Mouse (Mus musculus) cortical plate, adult 2 months (tissue): ENCODE measurements at regions not wholly inside any gene's neighbourhood (a gene's known extent, or its start where the extent isn't known, plus 50 kb on each side); places are given as distances from the start of the nearest gene placed in this dataset.

Source experiments
- H3K27ac ChIP-seq: fragments of 200-500 bp; 2 replicates; pipeline ENCODE4 v1.5.1; 2012; ENCODE audit warnings: low read length, control low read depth, inconsistent platforms; ENCODE audit not compliant: insufficient read depth
- H3K4me1 ChIP-seq: fragments of 200-500 bp; 2 replicates; pipeline ENCODE4 v1.6.1; 2011; ENCODE audit warnings: low read length; ENCODE audit not compliant: control insufficient read depth, insufficient read depth
- H3K4me3 ChIP-seq: fragments of 200-500 bp; 2 replicates; pipeline ENCODE4 v1.5.1; 2011; ENCODE audit warnings: mild to moderate bottlenecking, low read length, control low read depth; ENCODE audit not compliant: insufficient read depth
- CTCF ChIP-seq: fragments of 200-500 bp; IDR thresholded peaks from 2 replicates; pipeline ENCODE4 v1.5.1; 2011; ENCODE audit warnings: mild to moderate bottlenecking, control low read depth, low read length; ENCODE audit not compliant: insufficient read depth; ENCODE audit errors: extremely low read depth
- POLR2A ChIP-seq: fragments of 200-500 bp; IDR thresholded peaks from 2 replicates; pipeline ENCODE4 v1.6.1; 2011; ENCODE audit warnings: mild to moderate bottlenecking, low read length, control low read depth; ENCODE audit not compliant: insufficient read depth; ENCODE audit errors: extremely low read depth

DNA sequence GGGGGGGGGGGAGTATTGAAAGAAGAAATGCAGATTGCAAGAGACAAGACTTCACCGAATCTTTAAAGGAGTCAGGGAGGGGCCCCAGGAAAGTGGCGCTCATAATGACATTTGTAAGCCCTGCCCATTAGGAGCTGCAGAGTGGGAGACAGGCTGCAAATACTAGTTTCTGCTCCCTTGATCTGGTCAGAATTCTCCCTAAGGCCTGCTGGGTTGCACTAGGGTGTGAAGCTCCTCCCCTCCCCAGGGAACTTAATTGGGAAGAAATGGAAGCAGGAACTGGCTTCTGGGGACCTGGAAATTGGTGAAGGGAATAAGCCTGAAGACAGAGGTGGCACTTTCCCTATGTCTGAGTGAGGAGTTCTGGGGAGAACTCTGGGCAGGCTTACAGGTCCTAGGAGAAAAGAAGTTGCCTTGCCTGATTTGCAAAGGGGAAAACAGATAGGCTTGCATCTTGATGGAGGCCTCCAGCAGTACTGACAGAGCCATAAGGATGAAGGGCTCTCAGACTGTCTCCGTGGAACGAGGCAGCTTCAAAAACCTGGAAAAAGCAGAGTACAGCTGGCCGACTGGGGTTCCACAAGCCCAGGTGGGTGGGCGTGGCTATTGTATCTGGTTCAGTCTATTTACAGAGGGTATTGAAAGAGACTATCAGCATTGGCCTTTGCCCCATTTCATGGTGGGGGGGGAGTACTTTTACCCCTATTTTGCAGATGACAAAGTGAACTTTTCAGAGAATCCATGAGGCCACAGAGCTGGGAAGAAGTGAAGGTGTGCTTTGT is 125.7 kb downstream of the Plpp3 start:
- Histone ChIP-seq H3K4me3 (no peak overlapping the region), H3K4me1 (peaks cover 2% of the 10 kb centered on the region; the same call in 1 of the 2 replicates), H3K27ac (no peak overlapping the region)
- TF ChIP-seq POLR2A (no peak), CTCF (no peak)

GRCm38 (mm10) chr4:105285431-105286013 is 128.4 kb downstream of the Plpp3 start:
- no peak for TF ChIP-seq POLR2A
- no peak for TF ChIP-seq CTCF
- no peak overlapping the region for H3K27ac ChIP-seq
- H3K4me1 ChIP-seq, result peaks cover 2% of the 10 kb centered on the region; the same call in 1 of the 2 replicates
- no peak overlapping the region for H3K4me3 ChIP-seq

DNA sequence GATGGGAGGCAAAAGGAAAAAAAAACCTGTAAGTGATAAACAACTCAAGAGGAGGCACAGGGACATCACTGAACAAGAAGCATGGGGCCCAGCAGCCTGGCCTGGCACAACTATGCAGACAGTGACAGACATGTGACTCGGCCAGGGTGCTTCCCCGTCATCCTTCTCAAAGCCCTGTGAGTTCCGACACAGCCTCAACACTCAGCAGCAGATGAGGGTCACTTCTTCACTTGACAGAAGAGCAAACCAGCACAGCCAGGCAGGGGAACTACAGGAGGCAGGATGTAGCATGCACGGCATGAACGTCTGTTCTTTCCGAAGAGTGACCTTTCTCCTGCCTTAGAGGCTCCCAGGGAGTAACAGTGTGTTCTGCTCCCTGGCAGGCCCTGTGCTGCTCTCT is 129.2 kb downstream of the Plpp3 start:
- Histone ChIP-seq H3K4me3 (no peak overlapping the region), H3K4me1 (peaks cover under 1% of the 10 kb centered on the region; the same call in 1 of the 2 replicates), H3K27ac (no peak overlapping the region)
- no peak for TF ChIP-seq POLR2A
- no peak for TF ChIP-seq CTCF

DNA sequence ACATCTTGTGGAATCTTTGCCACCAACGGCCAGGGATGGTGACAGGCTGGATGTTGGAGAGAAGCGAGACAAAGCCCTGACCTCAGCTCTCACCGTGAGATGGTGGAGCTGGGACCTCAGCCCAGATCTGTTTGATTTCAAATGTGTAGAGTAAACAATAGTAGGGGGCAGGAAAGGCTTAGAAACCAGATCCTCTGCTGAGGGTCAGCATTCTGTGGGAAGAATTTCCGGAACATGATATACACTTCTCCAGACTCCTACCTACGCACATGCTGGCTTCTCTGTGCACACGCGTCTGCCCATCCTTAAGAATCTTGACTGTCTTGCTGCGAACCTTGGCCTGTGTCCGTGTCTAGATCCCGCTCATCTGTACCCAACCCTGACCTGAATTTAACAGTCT is 129.7 kb downstream of the Plpp3 start:
- TF ChIP-seq CTCF (no peak), POLR2A (no peak)
- Histone ChIP-seq H3K27ac (no peak overlapping the region), H3K4me1 (no peaks in the 10 kb centered on the region), H3K4me3 (no peak overlapping the region)

DNA sequence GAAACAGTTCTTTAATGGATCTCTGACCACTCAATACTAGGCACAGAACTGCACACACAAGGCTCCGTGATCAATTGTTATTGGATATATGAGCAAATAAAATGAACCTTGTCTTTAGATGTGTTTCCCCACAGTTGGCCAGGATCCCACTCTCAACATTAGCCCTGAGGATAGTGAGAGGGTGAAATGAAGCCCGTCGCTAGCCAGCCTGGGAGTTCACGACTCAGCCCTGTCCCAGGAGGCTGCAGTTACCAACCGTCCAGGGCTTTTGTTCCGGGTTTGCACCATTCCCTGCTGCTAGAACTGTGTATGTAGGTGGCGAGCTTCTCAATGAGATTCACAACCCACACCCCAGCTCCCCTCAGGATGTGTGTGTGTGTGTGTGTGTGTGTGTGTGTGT is 130.3 kb downstream of the Plpp3 start:
- no peak for TF ChIP-seq POLR2A
- no peak for TF ChIP-seq CTCF
- no peak overlapping the region for H3K4me3 ChIP-seq
- H3K4me1 ChIP-seq, result no peaks in the 10 kb centered on the region
- no peak overlapping the region for H3K27ac ChIP-seq

DNA sequence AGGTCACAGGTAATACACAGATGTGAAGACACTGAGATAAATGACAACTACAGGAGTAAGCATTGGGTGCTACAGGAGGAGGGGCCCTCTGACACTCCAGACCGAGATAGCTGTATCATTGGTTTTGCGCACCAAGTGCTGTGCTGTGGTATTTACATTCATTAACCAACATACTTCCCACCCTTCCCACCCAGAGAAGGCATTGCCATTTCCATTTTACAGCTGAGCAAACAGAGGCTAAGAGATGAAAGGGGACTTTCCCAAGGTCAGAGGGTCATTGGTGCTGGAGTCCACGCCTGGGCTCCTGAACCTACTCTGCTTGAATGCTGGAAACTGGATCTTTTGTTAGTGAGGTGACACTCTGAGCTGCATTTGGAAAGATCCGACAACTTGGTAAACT is 132.5 kb downstream of the Plpp3 start:
- H3K27ac ChIP-seq, result no peak overlapping the region
- TF ChIP-seq POLR2A (no peak), CTCF (no peak)
- no peaks in the 10 kb centered on the region for H3K4me1 ChIP-seq
- H3K4me3 ChIP-seq, result no peak overlapping the region

DNA sequence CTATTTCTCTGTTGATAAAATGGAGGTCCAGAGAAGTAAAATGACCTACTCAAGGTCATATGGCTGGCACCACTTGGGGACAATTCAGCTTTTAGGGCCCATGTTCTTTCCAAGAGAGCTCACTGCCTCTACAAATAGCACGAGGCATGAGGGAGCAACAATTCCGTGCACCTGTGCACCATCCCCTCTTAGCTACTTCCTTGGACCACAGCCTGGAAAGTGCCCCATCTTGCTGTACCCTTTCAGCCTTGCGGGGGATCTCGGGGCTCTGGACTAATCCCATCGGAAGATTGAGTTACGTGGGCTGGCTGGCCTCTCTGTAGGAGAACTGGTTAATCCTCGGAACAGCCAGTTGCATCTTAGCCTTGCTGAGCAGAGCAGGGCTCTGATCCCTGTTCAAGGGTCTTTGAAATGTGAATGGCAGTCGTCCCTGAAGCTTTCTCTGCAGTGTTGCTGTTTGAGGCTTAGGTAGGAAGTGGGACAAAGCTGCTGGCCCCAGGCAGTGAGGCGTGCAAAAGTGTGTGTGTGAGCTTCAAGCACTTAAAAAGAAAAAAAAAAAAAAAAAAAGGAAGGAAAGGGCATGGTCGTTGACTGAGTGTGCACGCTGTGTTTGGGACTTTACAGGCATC is 133.8 kb downstream of the Plpp3 start:
- no peak overlapping the region for H3K27ac ChIP-seq

GRCm38 (mm10) chr4:105291503-105291902 is 134.4 kb downstream of the Plpp3 start:
- TF ChIP-seq POLR2A, result no peak
- TF ChIP-seq CTCF, result no peak
- no peak overlapping the region for H3K27ac ChIP-seq

More for the DNA sequence above, 133.8 kb downstream of the Plpp3 start:
- Histone ChIP-seq H3K4me1 (no peaks in the 10 kb centered on the region), H3K4me3 (no peak overlapping the region)
- TF ChIP-seq CTCF (no peak), POLR2A (no peak)

DNA sequence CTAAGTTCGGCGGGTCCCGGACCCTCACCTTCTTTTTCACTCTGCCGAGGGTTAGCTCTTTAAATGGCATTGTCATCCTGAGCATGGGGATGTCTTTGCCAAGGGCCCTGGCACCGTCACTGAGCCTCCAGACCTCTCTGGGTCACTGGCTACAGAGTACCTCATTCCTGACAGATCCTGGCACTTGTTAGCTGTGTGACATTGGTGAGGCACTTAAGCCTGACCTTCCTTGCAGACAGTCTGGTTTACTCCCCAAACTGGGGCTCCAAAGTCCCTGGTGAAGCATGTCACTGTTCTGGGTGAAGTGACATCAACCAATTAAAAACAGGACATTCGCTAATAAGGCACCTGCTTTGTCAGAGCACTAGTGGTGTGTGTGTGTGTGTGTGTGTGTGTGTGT is 142.2 kb downstream of the Plpp3 start:
- Histone ChIP-seq H3K27ac (no peak overlapping the region), H3K4me1 (no peaks in the 10 kb centered on the region), H3K4me3 (no peak overlapping the region)
- no peak for TF ChIP-seq POLR2A
- no peak for TF ChIP-seq CTCF

More at GRCm38 (mm10) chr4:105291503-105291902, 134.4 kb downstream of the Plpp3 start:
- Histone ChIP-seq H3K4me3 (no peak overlapping the region), H3K4me1 (no peaks in the 10 kb centered on the region)
